Mouse (Mus musculus) liver, embryonic 14.5 days (tissue): Measurements from ENCODE around the gene Gm14226. TPM values are rescaled to one million over a fixed set of nuclear protein-coding genes. Genes with fewer than 3 reads are reported as not detected.
"Not testable (repeated sequence)": the region's sequence is repeated elsewhere in the genome, so short reads cannot be mapped to it uniquely, and the experiment has no call there.

Source experiments
- ATAC-seq: fragments of 200-750 bp; cut with Nextera tagmentation; 2 replicates; pipeline ENCODE4 v1.8.0; 2017; ENCODE audit warnings: moderate number of reproducible peaks, mild to moderate bottlenecking, moderate library complexity; ENCODE audit not compliant: insufficient read depth
- DNase-seq, 3 experiments: peaks; one replicate each; pipeline ENCODE4 v3.0.0-alpha.2; 2012 to 2013; ENCODE audit warnings: low read depth in 3 of 3, low spot score in 3 of 3
- H3K27ac ChIP-seq: fragments of 300-500 bp; sonication (generic); 2 replicates; pipeline ENCODE4 v1.5.1; 2014; ENCODE audit warnings: moderate library complexity, mild to moderate bottlenecking, control low read depth, inconsistent platforms
- H3K27me3 ChIP-seq: fragments of 300-500 bp; sonication (generic); 2 replicates; pipeline ENCODE4 v1.6.1; 2014; ENCODE audit warnings: mild to moderate bottlenecking, low read length, moderate library complexity; ENCODE audit not compliant: control insufficient read depth, insufficient read depth
- H3K36me3 ChIP-seq: fragments of 300-500 bp; sonication (generic); replicated peaks from 2 replicates; pipeline ENCODE4 v1.6.1; 2014; ENCODE audit warnings: low read depth; ENCODE audit not compliant: control insufficient read depth, insufficient read depth
- H3K4me1 ChIP-seq, 2 experiments: fragments of 200-500 bp in 1 of 2; fragments of 300-500 bp in 1 of 2; sonication (generic) in 1 of 2; replicated peaks; 2 replicates each; pipeline ENCODE4 v1.6.1; 2012 to 2014; ENCODE audit warnings: antibody characterized with exemption in 1 of 2, inconsistent platforms in 1 of 2, low read length in 1 of 2; ENCODE audit not compliant: control insufficient read depth in 2 of 2, insufficient read depth in 2 of 2
- H3K4me2 ChIP-seq: fragments of 300-500 bp; sonication (generic); 2 replicates; pipeline ENCODE4 v1.6.1; 2014; ENCODE audit warnings: low read depth, mild to moderate bottlenecking, control low read depth, moderate library complexity
- H3K4me3 ChIP-seq, 2 experiments: fragments of 200-500 bp in 1 of 2; fragments of 300-500 bp in 1 of 2; sonication (generic) in 1 of 2; 2 replicates each; pipeline ENCODE4 v1.5.1; 2012 to 2014; ENCODE audit warnings: low read depth in 2 of 2, low read length in 2 of 2, mild to moderate bottlenecking in 2 of 2, control low read depth in 1 of 2, inconsistent platforms in 1 of 2, moderate library complexity in 1 of 2; ENCODE audit not compliant: insufficient read depth in 1 of 2
- H3K9ac ChIP-seq: fragments of 300-500 bp; sonication (generic); replicated peaks from 2 replicates; pipeline ENCODE4 v1.6.1; 2014; ENCODE audit warnings: mild to moderate bottlenecking, control low read depth, moderate library complexity
- H3K9me3 ChIP-seq: fragments of 300-500 bp; sonication (generic); 2 replicates; pipeline ENCODE4 v1.6.1; 2016; ENCODE audit warnings: low read length, mixed read lengths; ENCODE audit not compliant: control insufficient read depth
- CTCF ChIP-seq: IDR thresholded peaks from 2 replicates; pipeline ENCODE4 v1.5.1; 2016; ENCODE audit warnings: antibody characterized with exemption, low read depth, control low read depth
- EP300 ChIP-seq: IDR thresholded peaks from 2 replicates; pipeline ENCODE4 v1.6.1; 2016; ENCODE audit warnings: antibody characterized with exemption, low read depth
- WGBS: fragments of 180-500 bp; shearing (Covaris S2); extraction: QIAGEN DNeasy Blood & Tissue Kit; methylation state at CpG from one replicate; pipeline ENCODE4 v1.1.7; 2014; ENCODE audit not compliant: insufficient replicate concordance; 5-methylcytosine and 5-hydroxymethylcytosine counted together
- polyA plus RNA-seq, 2 experiments: library from polyadenylated mRNA; depleted of rRNA in 1 of 2; stranded (reverse) in 1 of 2; unstranded in 1 of 2; fragments of >200 nt; fragmentation: Nextera tagmentation in 1 of 2; extraction: Ambion mirVana in 1 of 2; gene quantifications; 2 replicates each; pipeline versions ENCODE4 v1.2.1 to v1.2.3; 2012 to 2014

Gene Gm14226
- polyA plus RNA-seq, 2 experiments, result 0.16 to 0.36 TPM

- peak overlapping the region; percentile 27 for H3K27ac ChIP-seq
Observed at GRCm38 (mm10) chr2:155018762-155019641, 936 bp downstream of the Gm14226 start.

GRCm38 (mm10) chr2:155019673-155020072 lies 1.6 kb downstream of the Gm14226 start:
- peak in 1 of 3 experiments; percentile 71 for DNase-seq
- Histone ChIP-seq H3K36me3 (no peaks in the 10 kb centered on the region), H3K27me3 (peaks cover 10% of the 10 kb centered on the region; the same call in 1 of the 2 replicates), H3K4me3 (peak overlapping the region; percentile 59 to 65), H3K4me1 (no peaks in the 10 kb centered on the region; a peak in 1 of 4 replicates), H3K9ac (peak overlapping the region; percentile 53), H3K9me3 (no peaks in the 10 kb centered on the region), H3K4me2 (peak overlapping the region; percentile 95), H3K27ac (peak overlapping the region; percentile 27)
- peak; percentile 70; the same call in 1 of the 2 replicates for ATAC-seq
- under 1% methylated on average over 22 of the region's 22 CpGs for WGBS
- TF ChIP-seq EP300 (no peak), CTCF (peak; percentile 76)

More at GRCm38 (mm10) chr2:155018762-155019641, 936 bp downstream of the Gm14226 start:
- ATAC-seq (peak; percentile 91), DNase-seq (peak in 1 of 3 experiments; percentile 57)
- WGBS, result under 1% methylated on average over 38 of the region's 38 CpGs
- Histone ChIP-seq H3K9me3 (no peaks in the 10 kb centered on the region), H3K9ac (peak overlapping the region; percentile 53), H3K4me1 (no peaks in the 10 kb centered on the region; a peak in 1 of 4 replicates), H3K4me2 (peak overlapping the region; percentile 95), H3K36me3 (no peaks in the 10 kb centered on the region), H3K4me3 (peak overlapping the region; percentile 59 to 65), H3K27me3 (peaks cover 10% of the 10 kb centered on the region)
- TF ChIP-seq EP300 (no peak), CTCF (0 out of 2 replicates have a peak, but pooled peaks have one; percentile 2)

GRCm38 (mm10) chr2:155020247-155020826 lies 2.3 kb downstream of the Gm14226 start:
- peak overlapping the region; percentile 95; the same call in 1 of the 2 replicates for H3K4me2 ChIP-seq
- H3K4me3 ChIP-seq, H3K27ac ChIP-seq, H3K36me3 ChIP-seq, ATAC-seq, H3K9me3 ChIP-seq, H3K4me1 ChIP-seq, H3K9ac ChIP-seq, DNase-seq: not testable (repeated sequence)
- WGBS, result 48% methylated on average over 20 of the region's 20 CpGs
- peaks cover 10% of the 10 kb centered on the region; the same call in 1 of the 2 replicates for H3K27me3 ChIP-seq

DNA sequence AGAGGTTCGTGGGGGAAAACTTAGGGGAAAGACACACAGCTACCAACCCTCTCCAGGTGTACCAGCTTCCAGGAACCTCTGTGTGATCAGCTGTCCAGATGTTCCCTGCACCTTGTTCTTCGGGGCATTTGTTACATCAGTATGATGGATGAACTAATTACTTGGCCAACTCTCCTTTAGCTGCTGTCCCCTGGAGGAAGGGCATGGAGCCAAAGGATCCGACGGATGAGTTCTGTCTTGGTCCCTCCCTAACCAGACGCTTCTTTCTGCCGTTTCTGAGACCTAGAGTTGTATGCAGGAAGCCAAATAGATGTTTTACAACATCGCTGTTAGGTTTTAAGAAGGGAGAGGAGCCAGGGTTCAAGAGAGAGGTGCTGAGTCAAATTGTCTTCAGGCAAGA lies 12.8 kb downstream of the Gm14226 start:
- ATAC-seq, result no peak
- Histone ChIP-seq H3K27ac (no peak overlapping the region), H3K4me3 (no peak overlapping the region), H3K4me1 (0 out of 4 replicates have a peak, but pooled peaks cover 0 to 2% of the 10 kb centered on the region in 2 experiments), H3K36me3 (no peaks in the 10 kb centered on the region), H3K27me3 (no peaks in the 10 kb centered on the region; the same call in 1 of the 2 replicates), H3K9ac (no peak overlapping the region), H3K4me2 (no peak overlapping the region), H3K9me3 (no peaks in the 10 kb centered on the region)
- TF ChIP-seq CTCF, result no peak
- no peak for TF ChIP-seq EP300
- WGBS, result 64% methylated on average over 7 of the region's 7 CpGs
- no peak for DNase-seq
